Mouse (Mus musculus) midbrain, embryonic 11.5 days (tissue): Measurements from ENCODE around the gene Ikzf5. TPM values are rescaled to one million over a fixed set of nuclear protein-coding genes. Genes with fewer than 3 reads are reported as not detected.
"Not testable (repeated sequence)": the region's sequence is repeated elsewhere in the genome, so short reads cannot be mapped to it uniquely, and the experiment has no call there.

ENCODE experiments used
- ATAC-seq: fragments of 200-750 bp; cut with Nextera tagmentation; 2 replicates; pipeline ENCODE4 v1.8.0; 2017; ENCODE audit warnings: moderate TSS enrichment, moderate library complexity; ENCODE audit not compliant: low FRiP score
- DNase-seq: peaks from one replicate; pipeline ENCODE4 v3.0.0; 2015; ENCODE audit warnings: low spot score; ENCODE audit errors: missing footprints
- H3K27ac ChIP-seq: fragments of 300-500 bp; sonication (generic); 2 replicates; pipeline ENCODE4 v1.5.1; 2014; ENCODE audit warnings: low read depth, low read length
- H3K27me3 ChIP-seq: fragments of 300-500 bp; sonication (generic); 2 replicates; pipeline ENCODE4 v1.6.1; 2014; ENCODE audit warnings: mild to moderate bottlenecking, low read length, moderate library complexity, mixed read lengths; ENCODE audit not compliant: control insufficient read depth, insufficient read depth
- H3K36me3 ChIP-seq: fragments of 300-500 bp; sonication (generic); 2 replicates; pipeline ENCODE4 v1.6.1; 2014; ENCODE audit warnings: mild to moderate bottlenecking, low read length, moderate library complexity, mixed read lengths; ENCODE audit not compliant: control insufficient read depth, insufficient read depth
- H3K4me1 ChIP-seq: fragments of 300-500 bp; sonication (generic); 2 replicates; pipeline ENCODE4 v1.6.1; 2014; ENCODE audit warnings: low read length; ENCODE audit not compliant: control insufficient read depth, insufficient read depth
- H3K4me2 ChIP-seq: fragments of 300-500 bp; sonication (generic); 2 replicates; pipeline ENCODE4 v1.6.1; 2014; ENCODE audit warnings: mild to moderate bottlenecking, moderate library complexity
- H3K4me3 ChIP-seq: fragments of 300-500 bp; sonication (generic); 2 replicates; pipeline ENCODE4 v1.5.1; 2014; ENCODE audit warnings: low read depth, low read length
- H3K9ac ChIP-seq: fragments of 300-500 bp; sonication (generic); 2 replicates; pipeline ENCODE4 v1.6.1; 2014; ENCODE audit warnings: low read length
- H3K9me3 ChIP-seq: fragments of 300-500 bp; sonication (generic); 2 replicates; pipeline ENCODE4 v1.6.1; 2016; ENCODE audit warnings: low read length; ENCODE audit not compliant: control insufficient read depth
- WGBS: fragments of 180-500 bp; shearing (Covaris S2); extraction: QIAGEN DNeasy Blood & Tissue Kit; methylation state at CpG from one replicate; pipeline ENCODE4 v1.1.7; 2014; 5-methylcytosine and 5-hydroxymethylcytosine counted together
- polyA plus RNA-seq: library from polyadenylated mRNA; unstranded; fragments of >200 nt; fragmentation: Nextera tagmentation; extraction: Ambion mirVana; gene quantifications from 2 replicates; pipeline ENCODE4 v1.2.1, GENCODE M21; 2014

Gene Ikzf5
- 27.8 and 31.9 TPM in 2 replicates for polyA plus RNA-seq

GRCm38 (mm10) chr7:131410416-131411058, at the start of gene Ikzf5, which contains the start of gene Acadsb:
Gene Ikzf5 (minus strand): TSS chr7:131410521.
Gene Acadsb (plus strand): TSS chr7:131410601.
- DNase-seq = peak; percentile 99
- H3K4me3 ChIP-seq = peak within 1 kb of the TSS; percentile 97
- H3K27ac ChIP-seq = peak within 1 kb of the TSS; percentile 59
- WGBS = under 1% methylated on average over 39 of the region's 42 CpGs
- peaks cover 7% of the 10 kb centered on the region for H3K4me1 ChIP-seq
- peak within 1 kb of the TSS; percentile 79 for H3K4me2 ChIP-seq
- H3K27me3 ChIP-seq = no peaks in the 10 kb centered on the region
- no peaks in the 10 kb centered on the region for H3K36me3 ChIP-seq
- ATAC-seq = peak; percentile 98
- H3K9me3 ChIP-seq = no peaks in the 10 kb centered on the region
- H3K9ac ChIP-seq = peak within 1 kb of the TSS; percentile 92

GRCm38 (mm10) chr7:131456714-131457113, 46.4 kb upstream of the Ikzf5 start:
- Histone ChIP-seq H3K9ac (no peak overlapping the region), H3K4me2 (no peak overlapping the region), H3K9me3 (no peaks in the 10 kb centered on the region; the same call in 1 of the 2 replicates), H3K27me3 (no peaks in the 10 kb centered on the region), H3K4me1 (no peaks in the 10 kb centered on the region), H3K36me3 (no peaks in the 10 kb centered on the region), H3K27ac (no peak overlapping the region), H3K4me3 (no peak overlapping the region)
- no peak for DNase-seq
- 87% methylated on average over 5 of the region's 5 CpGs for WGBS
- no peak for ATAC-seq

- Histone ChIP-seq H3K36me3 (no peaks in the 10 kb centered on the region), H3K4me3 (no peak overlapping the region), H3K4me1 (no peaks in the 10 kb centered on the region), H3K9me3 (no peaks in the 10 kb centered on the region), H3K27ac (no peak overlapping the region), H3K27me3 (no peaks in the 10 kb centered on the region), H3K4me2 (no peak overlapping the region), H3K9ac (no peak overlapping the region)
- 68% methylated on average over 3 of the region's 3 CpGs for whole genome bisulfite sequencing
- DNase-seq (no peak), ATAC-seq (no peak)
Observed at GRCm38 (mm10) chr7:131437051-131437450, 26.7 kb upstream of the Ikzf5 start.

- WGBS = 71% methylated on average over 1 of the region's 1 CpGs
- no peak for DNase-seq
- Histone ChIP-seq H3K4me3 (no peak overlapping the region), H3K27ac (no peak overlapping the region), H3K9ac (no peak overlapping the region), H3K27me3 (no peaks in the 10 kb centered on the region), H3K9me3 (no peaks in the 10 kb centered on the region), H3K36me3 (peaks cover 3% of the 10 kb centered on the region; the same call in 1 of the 2 replicates), H3K4me1 (no peaks in the 10 kb centered on the region), H3K4me2 (no peak overlapping the region)
- ATAC-seq = no peak
Observed at GRCm38 (mm10) chr7:131434276-131434675, 24.0 kb upstream of the Ikzf5 start.

GRCm38 (mm10) chr7:131432244-131432643, 21.9 kb upstream of the Ikzf5 start:
- WGBS = 23% methylated on average over 1 of the region's 1 CpGs
- ATAC-seq = no peak

GRCm38 (mm10) chr7:131427331-131427730, 17.0 kb upstream of the Ikzf5 start:
- Histone ChIP-seq H3K27me3 (no peaks in the 10 kb centered on the region), H3K4me2 (no peak overlapping the region), H3K4me1 (no peaks in the 10 kb centered on the region), H3K27ac (no peak overlapping the region), H3K36me3 (peaks cover 3% of the 10 kb centered on the region; the same call in 1 of the 2 replicates), H3K9me3 (no peaks in the 10 kb centered on the region), H3K9ac (no peak overlapping the region), H3K4me3 (no peak overlapping the region)
- 92% methylated on average over 5 of the region's 5 CpGs for WGBS
- DNase-seq (no peak), ATAC-seq (no peak)

More at GRCm38 (mm10) chr7:131432244-131432643, 21.9 kb upstream of the Ikzf5 start:
- Histone ChIP-seq H3K9ac (no peak overlapping the region), H3K4me1 (no peaks in the 10 kb centered on the region), H3K9me3 (no peaks in the 10 kb centered on the region), H3K4me3 (no peak overlapping the region), H3K27me3 (no peaks in the 10 kb centered on the region), H3K4me2 (no peak overlapping the region), H3K36me3 (peaks cover 3% of the 10 kb centered on the region; the same call in 1 of the 2 replicates), H3K27ac (no peak overlapping the region)
- peak; percentile 92 for DNase-seq

GRCm38 (mm10) chr7:131424912-131425311, 14.6 kb upstream of the Ikzf5 start:
- DNase-seq (no peak), ATAC-seq (no peak)
- no peak overlapping the region for H3K27ac ChIP-seq
- 86% methylated on average over 2 of the region's 2 CpGs for WGBS
- H3K4me1 ChIP-seq = no peaks in the 10 kb centered on the region
- H3K9me3 ChIP-seq = no peaks in the 10 kb centered on the region
- no peaks in the 10 kb centered on the region for H3K36me3 ChIP-seq
- H3K4me2 ChIP-seq = no peak overlapping the region
- H3K27me3 ChIP-seq = no peaks in the 10 kb centered on the region
- H3K4me3 ChIP-seq = no peak overlapping the region
- H3K9ac ChIP-seq = no peak overlapping the region

GRCm38 (mm10) chr7:131417605-131418004, 7.3 kb upstream of the Ikzf5 start:
- H3K9me3 ChIP-seq = no peaks in the 10 kb centered on the region
- ATAC-seq = no peak

GRCm38 (mm10) chr7:131416742-131417141, 6.4 kb upstream of the Ikzf5 start:
- H3K36me3 ChIP-seq, H3K4me2 ChIP-seq, H3K4me3 ChIP-seq, H3K4me1 ChIP-seq, H3K9me3 ChIP-seq, ATAC-seq, DNase-seq, H3K9ac ChIP-seq, H3K27ac ChIP-seq, H3K27me3 ChIP-seq: not testable (repeated sequence)

More at GRCm38 (mm10) chr7:131417605-131418004, 7.3 kb upstream of the Ikzf5 start:
- DNase-seq = no peak
- Histone ChIP-seq H3K27ac (no peak overlapping the region), H3K27me3 (no peaks in the 10 kb centered on the region), H3K9ac (no peak overlapping the region), H3K4me1 (no peaks in the 10 kb centered on the region), H3K36me3 (no peaks in the 10 kb centered on the region), H3K4me2 (no peak overlapping the region), H3K4me3 (no peak overlapping the region)
